9 mouse cellular contexts compared by ENCODE assay signal in the genomic region with DNA sequence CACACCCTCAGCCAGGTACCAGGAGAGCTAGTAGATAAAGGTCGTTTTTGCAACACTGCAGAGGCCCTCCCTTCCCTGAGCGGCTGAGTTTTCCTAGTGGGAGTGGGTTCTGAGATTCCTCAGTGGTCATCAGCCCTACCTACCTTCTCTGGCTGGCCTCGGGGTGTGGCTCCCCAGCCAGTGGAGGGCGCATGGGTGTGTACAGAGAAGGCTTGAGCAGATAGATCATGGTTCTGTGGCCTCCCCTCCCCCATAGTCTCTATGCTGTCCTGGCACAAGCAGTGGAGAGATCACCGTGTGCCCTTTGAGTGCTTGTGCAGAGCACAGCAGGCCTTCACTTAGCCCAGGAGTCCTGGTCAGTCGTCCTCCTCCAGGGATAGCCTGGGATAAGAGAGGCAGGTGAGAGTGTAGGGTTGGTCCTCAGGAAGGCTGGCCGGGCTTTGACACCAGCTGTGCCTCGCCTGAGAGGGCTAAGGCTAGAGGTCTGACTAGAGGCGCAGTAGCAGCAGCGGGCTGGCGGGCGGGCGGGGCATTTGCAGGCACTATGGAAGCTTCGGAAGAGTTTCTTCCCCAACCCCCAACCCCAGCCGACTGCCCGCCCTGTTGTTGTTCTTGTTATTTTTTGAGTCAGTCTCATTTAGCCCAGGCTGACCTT. TPM values are rescaled to one million over a fixed set of nuclear protein-coding genes. Genes with fewer than 3 reads are reported as not detected.
A peak's percentile ranks its signal among the peaks of the same experiment; 100 is the strongest.
DNase-seq lines count a peak whose midpoint lies in the region; ATAC-seq and TF ChIP-seq lines count a peak whose summit lies in the region.
"Had no signal": no experiment of that assay in that cellular context is flagged by ENCODE, and none has a peak within 500 bp of the region (broad histone marks: within the 10 kb centered on the region; RNA-seq: fewer than 3 reads in every experiment).

No protein-coding gene starts in this region.

- peak; percentile 65 for DNase-seq in thymus, postnatal 4 days
- DNase-seq in thymus, postnatal 14 days = no peak
- peak; percentile 44 to 60 for DNase-seq in gastrocnemius, postnatal 36 days
- peak; percentile 61 for DNase-seq in liver, adult 2 months (ENCODE audit: extremely low read depth, low read depth, low spot score)
- peak; percentile 72 to 77 for DNase-seq in spleen, postnatal 36 days (ENCODE audit: low spot score in 2 of 2)
- DNase-seq in forebrain, embryonic 14.5 days (ENCODE audit: low spot score) = no peak

- no peak overlapping the region for H3K27ac ChIP-seq in liver, adult 2 months (replicated peaks; ENCODE audit: insufficient read depth, low read depth, low read length)
- H3K27ac ChIP-seq in forebrain, embryonic 14.5 days (ENCODE audit: low read depth, low read length) = no peak overlapping the region
- H3K27ac ChIP-seq: macrophage had no signal

- peaks cover 9% of the 10 kb centered on the region for H3K4me1 ChIP-seq in liver, adult 2 months (ENCODE audit: control insufficient read depth, insufficient read depth, low read length)
- H3K4me1 ChIP-seq in forebrain, embryonic 14.5 days (ENCODE audit: control insufficient read depth, insufficient read depth, low read length) = peaks cover 21% of the 10 kb centered on the region

- H3K27me3 ChIP-seq in liver, adult 2 months (ENCODE audit: control insufficient read depth, insufficient read depth, low read length) = no peaks in the 10 kb centered on the region
- H3K27me3 ChIP-seq in forebrain, embryonic 14.5 days (replicated peaks; ENCODE audit: control insufficient read depth, insufficient read depth, low read length) = no peaks in the 10 kb centered on the region; the same call in 1 of the 2 replicates

- no peak overlapping the region for H3K9ac ChIP-seq in liver, adult 2 months (ENCODE audit: low read depth, low read length)
- H3K9ac ChIP-seq in forebrain, embryonic 14.5 days (ENCODE audit: low read length) = no peak overlapping the region

- no peak overlapping the region for H3K4me3 ChIP-seq in liver, adult 2 months (ENCODE audit: insufficient read depth, low read depth, low read length)
- H3K4me3 ChIP-seq in forebrain, embryonic 14.5 days (ENCODE audit: low read depth, low read length) = no peak overlapping the region

- TF ChIP-seq POLR2A in liver, adult 2 months (IDR thresholded peaks at IDR 0.05; ENCODE audit: extremely low read depth, insufficient read depth, low read length) = no peak

- H3K4me2 ChIP-seq in forebrain, embryonic 14.5 days (ENCODE audit: low read length) = no peak overlapping the region

- no peaks in the 10 kb centered on the region; the same call in 1 of the 2 replicates for H3K36me3 ChIP-seq in liver, adult 2 months (ENCODE audit: control insufficient read depth, insufficient read depth, low read length)
- H3K36me3 ChIP-seq in forebrain, embryonic 14.5 days (ENCODE audit: control insufficient read depth, insufficient read depth, low read length) = peaks cover 24% of the 10 kb centered on the region

- ATAC-seq in erythroid progenitor cell, adult 5-6 weeks (replicated peaks; ENCODE audit: low FRiP score, poor library complexity, severe bottlenecking) = no peak
- ATAC-seq in forebrain, embryonic 14.5 days = no peak
- no peak for ATAC-seq in erythroblast, adult 5-6 weeks (replicated peaks; ENCODE audit: low FRiP score, poor library complexity, severe bottlenecking)

- WGBS in liver, adult 2 months = 44% methylated on average over 16 of the region's 16 CpGs
- 32% methylated on average over 16 of the region's 16 CpGs for WGBS in forebrain, embryonic 14.5 days

- intact Hi-C loops in gastrocnemius, postnatal 36 days (cut with DNase I) = no loop called here

- H3K79me2 ChIP-seq in liver, adult 2 months (ENCODE audit: control insufficient read depth, insufficient read depth, low read length) = no peaks in the 10 kb centered on the region

- H3K9me3 ChIP-seq in forebrain, embryonic 14.5 days (replicated peaks; ENCODE audit: control insufficient read depth, low read length) = no peaks in the 10 kb centered on the region

- TF ChIP-seq CTCF in liver, adult 2 months (IDR thresholded peaks at IDR 0.05; ENCODE audit: low read depth, low read length) = peak; percentile 45

RNA-seq across cellular contexts. Expression of a gene that starts 2.4 kb away (rescaled TPM):
- total RNA-seq in gastrocnemius, postnatal 36 days (2021) = 10 to 100 TPM; 73.5 to 88.6 TPM
- 18.3 and 22.2 TPM in 2 replicates for total RNA-seq in liver, adult 2 months (2014; rRNA removed)
- 17.5 and 25.0 TPM in 2 replicates for polyA plus RNA-seq in liver, adult 2 months (2012; rRNA removed)
- total RNA-seq in erythroid progenitor cell, adult 5-6 weeks (2015; ENCODE audit: low replicate concordance) = 106 and 143 TPM in 2 replicates
- 93.8 and 176 TPM in 2 replicates for total RNA-seq in erythroid progenitor cell, adult 5-6 weeks (2017; ENCODE audit: low replicate concordance)
- 32.5 and 46.1 TPM in 2 replicates for polyA plus RNA-seq in forebrain, embryonic 14.5 days (2014; fragmentation: Nextera tagmentation; extraction: Ambion mirVana)
- total RNA-seq in erythroblast, adult 5-6 weeks (2015; ENCODE audit: low replicate concordance) = 111 and 139 TPM in 2 replicates
- 75.3 and 179 TPM in 2 replicates for total RNA-seq in erythroblast, adult 5-6 weeks (2017; ENCODE audit: low replicate concordance)

RNA-seq across cellular contexts. Expression of a gene that starts 7.7 kb away (rescaled TPM):
- under 1 TPM; 0.56 to 0.67 TPM for total RNA-seq in gastrocnemius, postnatal 36 days (2021)
- 0.09 and 0.34 TPM in 2 replicates for total RNA-seq in liver, adult 2 months (2014; rRNA removed)
- 0.15 and 0.45 TPM in 2 replicates for polyA plus RNA-seq in liver, adult 2 months (2012; rRNA removed)
- 11.3 and 18.7 TPM in 2 replicates for total RNA-seq in erythroid progenitor cell, adult 5-6 weeks (2015; ENCODE audit: low replicate concordance)
- 18.9 and 38.9 TPM in 2 replicates for total RNA-seq in erythroid progenitor cell, adult 5-6 weeks (2017; ENCODE audit: low replicate concordance)
- polyA plus RNA-seq in forebrain, embryonic 14.5 days (2014; fragmentation: Nextera tagmentation; extraction: Ambion mirVana) = 9.5 and 10.2 TPM in 2 replicates
- 1.0 and 1.9 TPM in 2 replicates for total RNA-seq in erythroblast, adult 5-6 weeks (2015; ENCODE audit: low replicate concordance)
- total RNA-seq in erythroblast, adult 5-6 weeks (2017; ENCODE audit: low replicate concordance) = 7.5 and 8.2 TPM in 2 replicates

RNA-seq across cellular contexts. Expression of a gene that starts 8.5 kb away (rescaled TPM):
- 10 to 100 TPM; 30.9 to 39.3 TPM for total RNA-seq in gastrocnemius, postnatal 36 days (2021)
- total RNA-seq in liver, adult 2 months (2014; rRNA removed) = 24.3 and 37.3 TPM in 2 replicates
- 217 and 245 TPM in 2 replicates for polyA plus RNA-seq in liver, adult 2 months (2012; rRNA removed)
- 22.7 and 54.1 TPM in 2 replicates for total RNA-seq in erythroid progenitor cell, adult 5-6 weeks (2015; ENCODE audit: low replicate concordance)
- total RNA-seq in erythroid progenitor cell, adult 5-6 weeks (2017; ENCODE audit: low replicate concordance) = 16.0 and 29.5 TPM in 2 replicates
- 354 and 404 TPM in 2 replicates for polyA plus RNA-seq in forebrain, embryonic 14.5 days (2014; fragmentation: Nextera tagmentation; extraction: Ambion mirVana)
- total RNA-seq in erythroblast, adult 5-6 weeks (2015; ENCODE audit: low replicate concordance) = 6.9 and 9.0 TPM in 2 replicates
- total RNA-seq in erythroblast, adult 5-6 weeks (2017; ENCODE audit: low replicate concordance) = 3.6 and 3.9 TPM in 2 replicates

RNA-seq across cellular contexts. Expression of a gene that starts 37.2 kb away (rescaled TPM):
- under 1 TPM; 0.15 TPM for total RNA-seq in gastrocnemius, postnatal 36 days (2021)
- not detected in 2 replicates for total RNA-seq in liver, adult 2 months (2014; rRNA removed)
- polyA plus RNA-seq in liver, adult 2 months (2012; rRNA removed) = not detected in 2 replicates
- not detected in 2 replicates for total RNA-seq in erythroid progenitor cell, adult 5-6 weeks (2015; ENCODE audit: low replicate concordance)
- not detected in 2 replicates for total RNA-seq in erythroid progenitor cell, adult 5-6 weeks (2017; ENCODE audit: low replicate concordance)
- 28.9 and 31.5 TPM in 2 replicates for polyA plus RNA-seq in forebrain, embryonic 14.5 days (2014; fragmentation: Nextera tagmentation; extraction: Ambion mirVana)
- not detected in 2 replicates for total RNA-seq in erythroblast, adult 5-6 weeks (2015; ENCODE audit: low replicate concordance)
- total RNA-seq in erythroblast, adult 5-6 weeks (2017; ENCODE audit: low replicate concordance) = 1.0 TPM in 1 of 2 replicates, not detected in the other
- polyA plus RNA-seq: macrophage had no signal

RNA-seq across cellular contexts. Expression of a gene that starts 50.4 kb away (rescaled TPM):
- total RNA-seq in gastrocnemius, postnatal 36 days (2021) = 10 to 100 TPM; 32.3 to 36.1 TPM
- total RNA-seq in liver, adult 2 months (2014; rRNA removed) = 6.0 and 8.9 TPM in 2 replicates
- 24.3 and 31.7 TPM in 2 replicates for polyA plus RNA-seq in liver, adult 2 months (2012; rRNA removed)
- 27.2 and 40.4 TPM in 2 replicates for total RNA-seq in erythroid progenitor cell, adult 5-6 weeks (2015; ENCODE audit: low replicate concordance)
- 17.6 and 21.6 TPM in 2 replicates for total RNA-seq in erythroid progenitor cell, adult 5-6 weeks (2017; ENCODE audit: low replicate concordance)
- polyA plus RNA-seq in forebrain, embryonic 14.5 days (2014; fragmentation: Nextera tagmentation; extraction: Ambion mirVana) = 16.6 and 18.7 TPM in 2 replicates
- 14.8 and 15.0 TPM in 2 replicates for total RNA-seq in erythroblast, adult 5-6 weeks (2015; ENCODE audit: low replicate concordance)
- total RNA-seq in erythroblast, adult 5-6 weeks (2017; ENCODE audit: low replicate concordance) = 8.5 and 13.6 TPM in 2 replicates

Comparison
In these comparisons a context has a peak if more than half of its experiments do, and no peak if none do; other contexts are left out.
1. DNase-seq: peak in thymus, postnatal 4 days (single experiment), gastrocnemius, postnatal 36 days (2 of 2), liver, adult 2 months (single experiment) and spleen, postnatal 36 days (2 of 2); none in thymus, postnatal 14 days (single experiment) and forebrain, embryonic 14.5 days (single experiment).